Mouse (Mus musculus) fibroblast of lung, adult 2 months (primary cell): ENCODE measurements around the gene Olfr578.

Experiments used
- DNase-seq: peaks from one replicate; pipeline ENCODE4 v3.0.0-alpha.2; 2011; ENCODE audit warnings: low read depth

Gene Olfr578

DNA sequence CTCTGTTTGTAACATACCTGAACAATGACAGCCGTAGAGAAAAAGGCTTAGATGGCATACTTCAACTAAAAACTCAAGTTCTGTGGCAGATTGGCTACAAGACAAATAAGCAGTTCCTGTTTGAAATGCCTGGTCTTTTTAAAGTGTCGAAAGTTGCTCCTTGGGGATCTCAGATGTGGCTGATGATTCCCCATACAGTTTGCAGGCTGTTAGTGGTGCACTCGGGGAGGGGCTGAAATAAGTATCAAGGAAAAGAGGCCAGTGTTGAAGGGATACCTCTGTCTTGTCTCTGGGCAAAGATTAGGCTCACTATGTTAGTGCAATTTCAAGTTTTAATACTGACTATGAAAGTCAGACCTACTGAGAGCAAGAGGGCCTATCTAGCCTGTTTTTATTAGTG, at the start of gene Olfr578:
Olfr578 (minus strand) TSS at position 101 of the 400 bp plus-strand sequence.
- no peak for DNase-seq

DNA sequence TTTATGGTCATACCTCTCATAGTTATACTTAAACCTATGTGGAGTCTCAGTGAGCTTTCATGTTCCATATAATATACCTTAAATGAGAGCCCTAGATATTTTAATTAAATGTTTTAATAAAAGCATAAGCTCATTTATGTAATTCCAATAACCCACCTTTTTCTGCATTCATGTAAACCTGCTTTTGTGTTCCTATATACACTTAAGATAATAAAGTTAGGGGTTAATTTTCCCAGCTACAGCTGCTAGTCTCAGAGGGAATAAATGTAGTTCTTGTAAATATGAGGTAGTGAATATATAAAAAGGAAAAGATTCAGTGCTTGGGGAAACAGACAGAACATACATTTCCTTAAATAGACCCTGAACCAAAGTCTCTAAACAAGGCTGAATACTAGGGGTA, 48.6 kb upstream of the Olfr578 start, which contains the start of gene Olfr582:
Olfr582 (plus strand) TSS at position 301 of the 400 bp plus-strand sequence.
- no peak for DNase-seq

DNA sequence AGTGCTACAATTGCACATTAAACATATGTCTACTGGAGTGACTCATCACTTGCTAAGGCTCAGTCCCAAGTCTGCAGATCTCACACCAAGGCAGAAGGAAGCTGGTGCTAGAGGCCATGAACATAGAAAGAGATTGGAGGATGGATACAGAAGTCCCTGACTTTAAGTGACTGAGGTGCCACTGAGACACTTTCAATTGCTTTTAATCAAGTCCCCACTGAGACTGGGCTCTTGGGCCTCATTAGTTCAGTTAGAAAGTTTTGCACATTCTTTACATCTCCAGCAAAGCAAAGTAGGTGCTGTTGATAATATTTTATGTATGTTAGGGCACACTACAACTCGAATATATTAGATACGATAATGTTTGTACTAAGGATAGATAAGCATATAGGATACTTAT, 13.3 kb downstream of the Olfr578 start, which contains the start of gene Olfr577:
Olfr577 (minus strand) TSS at position 101 of the 400 bp plus-strand sequence.
- no peak for DNase-seq

DNA sequence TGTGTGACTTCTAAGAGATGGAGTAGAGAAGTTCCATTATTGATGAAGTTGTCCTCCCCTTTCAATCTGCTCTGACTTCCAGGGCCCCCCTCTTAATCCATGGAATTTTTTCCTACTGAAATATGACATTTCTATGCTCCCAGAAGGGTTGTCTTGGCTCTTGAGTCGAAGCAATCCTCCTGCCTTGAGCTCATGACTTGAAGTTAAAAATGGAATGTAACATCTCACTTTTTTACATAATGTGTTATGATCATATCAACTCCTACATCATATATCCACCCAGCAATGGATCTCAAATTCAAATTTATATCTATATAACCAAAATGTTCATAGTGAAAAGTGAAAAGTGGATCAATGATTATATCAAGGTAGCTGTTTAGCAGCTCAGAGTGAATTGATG, 14.7 kb downstream of the Olfr578 start:
- no peak for DNase-seq

DNA sequence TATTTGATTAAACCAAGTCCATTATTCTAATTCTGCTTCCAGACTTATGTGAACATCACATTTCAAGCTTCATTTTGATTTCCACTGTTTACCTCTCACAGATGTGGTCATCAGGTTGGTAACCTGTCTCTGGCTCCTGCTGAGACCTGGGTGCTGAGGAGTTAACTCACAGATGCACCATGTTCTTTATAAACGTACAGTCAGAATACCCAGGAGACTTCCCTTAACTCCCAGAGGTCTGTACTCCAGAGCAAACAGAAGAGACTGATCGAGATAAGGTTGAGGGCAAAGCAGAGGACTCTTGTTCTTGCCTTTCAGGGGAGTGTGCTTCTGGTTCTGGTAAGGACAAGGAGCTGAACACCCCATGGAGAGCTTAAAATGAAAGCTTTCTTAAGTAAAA, 26.8 kb downstream of the Olfr578 start, which contains the start of gene Olfr576:
Olfr576 (plus strand) TSS at position 301 of the 400 bp plus-strand sequence.
- DNase-seq = no peak

DNA sequence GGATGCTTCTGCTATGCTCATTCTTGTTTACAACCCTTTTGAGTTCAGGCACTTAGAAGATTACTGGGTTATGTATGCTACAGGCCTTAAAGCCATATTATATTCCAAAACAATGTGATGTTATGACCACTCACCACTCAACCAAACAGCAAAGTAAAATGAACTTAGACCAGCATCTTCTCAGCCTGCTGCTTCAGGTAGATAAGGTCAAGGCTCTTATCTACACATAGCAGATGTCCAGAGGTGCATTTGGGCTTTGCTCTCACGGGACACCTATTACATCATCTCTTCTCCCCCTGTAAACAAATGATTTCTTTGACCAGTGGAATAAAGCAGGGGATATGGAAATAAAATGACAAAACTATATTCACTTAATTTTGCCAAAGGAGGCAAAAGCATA, 30.5 kb downstream of the Olfr578 start, which contains the start of gene Olfr575:
Olfr575 (minus strand) TSS at position 183 of the 400 bp plus-strand sequence.
- DNase-seq = no peak

DNA sequence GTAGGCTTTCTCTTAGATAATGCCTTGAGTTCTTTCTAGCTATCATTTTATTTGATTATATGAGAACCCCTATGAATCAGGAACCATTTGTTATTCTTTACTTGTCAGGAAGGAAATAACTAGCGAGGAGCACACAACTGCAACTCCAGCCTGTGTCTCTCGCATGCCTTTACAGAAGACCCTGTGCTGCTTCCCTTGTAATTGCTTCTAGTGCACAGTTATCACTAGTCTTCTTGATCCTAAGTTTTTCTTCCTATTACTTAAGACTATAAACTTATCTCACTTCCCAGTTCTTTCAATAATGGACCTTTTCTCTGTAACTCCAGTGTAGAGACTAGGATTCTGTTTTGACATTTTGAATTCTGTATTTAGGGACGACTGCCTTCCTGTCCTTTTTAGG, 31.0 kb downstream of the Olfr578 start:
- DNase-seq = no peak

DNA sequence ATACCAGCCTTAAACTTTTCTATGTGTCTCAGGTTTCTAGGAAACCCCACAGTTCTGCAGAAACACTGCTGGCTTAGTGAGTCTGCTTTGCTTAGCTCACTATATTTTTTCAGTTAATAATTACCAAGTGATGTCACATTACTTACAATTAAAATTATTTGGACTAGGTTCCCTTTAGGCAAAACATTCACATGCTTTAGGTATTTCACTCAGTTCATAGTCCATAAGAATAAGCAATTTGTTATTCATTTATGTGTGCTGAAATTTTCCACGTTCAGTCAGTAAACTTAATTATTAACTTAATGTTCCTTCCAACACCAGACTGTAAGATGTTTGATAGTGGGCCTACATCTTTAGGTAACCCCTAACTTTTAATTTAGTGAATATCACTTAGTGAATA, 38.4 kb downstream of the Olfr578 start:
- no peak for DNase-seq

DNA sequence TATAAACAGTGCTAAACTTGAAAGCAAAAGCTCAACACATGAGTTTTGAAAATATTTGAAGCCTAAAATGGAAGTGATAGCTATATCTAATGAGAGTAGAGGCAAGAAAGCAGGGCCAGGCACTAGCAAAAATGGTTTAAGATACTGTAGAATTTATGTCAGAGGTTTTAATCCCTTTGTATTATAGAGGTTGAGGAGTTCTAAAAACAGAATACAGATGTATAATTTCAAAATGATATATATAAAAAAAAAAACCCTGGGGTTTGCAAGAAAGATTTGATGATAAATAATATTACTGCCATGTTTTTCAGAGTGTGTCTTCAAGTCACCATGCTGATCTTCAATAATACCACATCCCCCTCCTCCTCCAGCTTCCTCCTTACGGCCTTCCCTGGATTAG, 41.0 kb downstream of the Olfr578 start, which contains the start of gene Olfr574:
Olfr574 (plus strand) TSS at position 301 of the 400 bp plus-strand sequence.
- no peak for DNase-seq

DNA sequence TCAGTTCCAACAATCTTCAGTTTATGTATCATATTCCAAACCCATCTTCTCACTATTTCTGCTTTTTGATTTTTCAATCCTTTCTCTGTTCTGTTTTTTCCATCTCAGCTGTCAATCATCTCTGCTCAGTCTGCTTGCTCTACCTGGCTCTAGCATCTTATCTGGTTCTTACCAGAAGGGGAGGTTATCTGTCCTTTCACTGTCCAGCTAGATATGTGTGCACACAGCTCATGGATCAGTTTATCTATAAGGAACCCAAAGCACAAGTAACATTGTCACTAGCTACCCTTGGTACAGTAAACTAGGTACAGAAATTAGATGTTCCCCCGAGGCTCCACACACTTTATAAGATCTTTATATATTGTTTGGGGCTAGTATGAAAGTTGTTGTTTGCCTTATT, 45.7 kb downstream of the Olfr578 start:
- no peak for DNase-seq

DNA sequence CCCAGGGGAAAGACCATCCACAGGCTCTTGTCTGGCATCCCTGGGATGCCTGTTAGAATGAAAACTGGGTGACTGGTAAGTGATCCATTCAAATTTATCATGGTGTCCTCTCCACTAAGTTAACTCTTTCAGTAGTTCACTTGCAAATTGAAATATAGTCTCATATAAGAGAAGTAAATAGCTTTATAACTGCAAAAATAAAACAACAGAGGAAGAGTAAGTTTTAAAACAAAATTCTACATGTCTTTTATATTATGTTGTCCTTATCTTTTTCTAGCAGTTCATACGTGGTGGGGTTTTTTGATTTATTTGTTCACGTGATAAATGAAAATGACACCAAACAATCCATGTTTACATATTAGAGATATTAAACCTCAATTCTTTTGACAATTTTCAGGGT, 46.6 kb downstream of the Olfr578 start, which contains the start of gene Olfr573-ps1:
Olfr573-ps1 (minus strand) TSS at position 101 of the 400 bp plus-strand sequence.
- DNase-seq = no peak
